Mouse (Mus musculus): ENCODE measurements around the gene Ccdc183.

The Ccdc183 gene

DNA sequence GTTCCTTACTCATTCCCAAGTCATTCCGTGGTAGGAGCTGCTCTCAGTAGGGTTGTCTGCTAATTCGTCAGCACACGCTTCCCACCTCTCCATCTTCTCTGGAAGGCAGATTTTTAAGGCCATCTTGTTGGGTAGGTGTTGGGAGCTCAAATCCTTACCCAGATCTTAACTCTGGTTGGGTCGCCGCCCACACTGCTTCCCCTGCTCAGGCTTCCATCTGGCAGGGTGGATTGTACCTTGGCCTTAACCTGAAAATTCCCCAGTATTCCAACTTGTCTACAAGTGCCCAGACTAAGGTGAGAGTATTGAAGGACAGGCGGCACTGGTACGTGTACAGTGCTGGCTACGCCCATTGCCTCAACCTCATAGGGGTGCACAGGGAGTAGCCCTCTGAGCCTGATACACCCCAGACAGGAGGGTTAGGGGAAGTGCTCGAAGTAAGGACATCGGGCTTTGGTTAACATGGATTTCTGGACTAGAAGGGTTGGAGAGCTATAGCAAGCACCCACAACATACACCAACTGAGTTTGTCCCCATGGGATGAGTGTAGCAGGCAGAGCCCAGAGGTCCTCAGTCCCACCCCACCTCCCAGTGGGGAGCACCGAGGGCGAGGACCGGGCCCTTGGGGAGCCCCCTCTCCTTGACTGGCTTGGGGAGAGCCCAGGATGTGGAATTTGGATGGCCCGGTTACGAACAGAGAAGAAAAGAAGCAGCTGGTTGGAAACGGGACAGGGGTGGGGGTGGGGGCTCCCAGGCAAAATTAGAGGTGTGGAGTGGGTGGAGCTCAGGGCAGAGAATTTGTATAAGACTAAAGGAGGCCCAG is 41.2 kb downstream of the Ccdc183 start:
- peak; percentile 22 for DNase-seq

DNA sequence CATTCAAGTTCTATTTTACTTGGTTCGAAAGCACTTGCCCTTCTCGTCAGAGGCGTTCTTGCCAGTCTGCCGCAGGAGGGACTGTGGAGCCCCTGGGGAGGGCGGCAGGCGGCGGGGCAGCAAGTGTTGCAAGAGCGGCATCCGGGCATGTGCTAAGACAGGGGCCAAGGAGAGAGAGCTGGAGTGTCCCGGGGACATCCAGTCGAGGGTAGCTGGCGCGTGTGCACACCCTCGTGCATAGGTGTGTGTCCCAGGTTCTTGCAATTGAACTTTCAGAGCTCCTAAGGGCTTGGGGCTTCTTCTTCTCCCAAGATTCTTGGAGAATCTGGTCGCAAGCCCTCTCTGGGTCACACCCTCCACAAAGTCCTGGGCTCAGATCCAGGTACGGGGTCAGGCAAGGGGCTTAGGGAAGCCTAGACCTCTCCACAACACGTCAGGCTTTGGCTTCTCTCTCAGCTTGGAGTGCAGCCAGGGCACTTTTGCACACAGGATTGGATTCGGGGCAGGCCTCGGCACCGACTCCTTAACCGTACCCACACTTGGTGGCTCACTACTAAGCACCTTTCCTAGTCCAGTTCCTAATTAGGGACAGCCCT is 41.9 kb downstream of the Ccdc183 start:
- DNase-seq, result peak; percentile 80

DNA sequence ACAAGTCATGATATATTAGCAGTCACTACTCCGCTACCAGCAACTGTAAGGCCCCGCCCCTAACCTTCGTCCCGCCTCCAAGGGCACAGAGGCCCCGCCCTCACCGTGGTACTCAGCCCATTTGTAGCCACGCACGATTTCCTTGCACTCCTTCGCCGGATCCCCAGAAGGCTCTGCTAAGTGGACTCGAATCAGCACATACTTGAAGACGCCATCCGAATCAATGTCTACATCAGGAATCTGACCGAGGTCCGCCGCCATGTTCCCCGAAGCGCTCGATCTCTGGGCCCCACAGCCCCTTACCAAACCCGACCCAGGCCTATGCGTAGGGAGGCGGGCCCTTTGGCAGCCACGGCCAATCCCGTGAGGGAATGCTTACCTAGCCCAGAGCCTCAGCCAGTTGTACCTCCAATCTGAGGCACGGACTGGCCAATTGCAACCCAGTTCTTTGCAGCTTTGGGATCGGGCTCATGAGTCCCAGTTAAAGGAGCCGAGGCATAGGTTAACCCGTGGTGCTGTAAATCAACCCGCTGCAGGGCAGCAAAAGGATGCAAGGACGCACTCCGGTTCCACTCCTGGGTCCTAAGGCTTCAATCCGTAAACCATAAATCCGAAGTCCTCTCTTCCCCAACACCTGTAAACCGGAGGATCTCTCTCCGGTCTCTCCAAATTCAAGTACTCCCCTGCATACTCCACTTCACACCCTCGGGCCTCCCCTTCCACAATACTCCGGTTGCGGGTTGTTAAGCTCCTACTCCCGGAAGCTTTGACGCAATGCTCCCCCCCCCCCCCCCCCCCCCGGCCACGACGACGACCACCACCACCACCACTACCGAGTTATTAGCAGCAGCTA is 42.7 kb downstream of the Ccdc183 start, which contains the start of the genes Mamdc4 and Phpt1:
Mamdc4 (minus strand) TSS at position 267 of the 853 bp plus-strand sequence.
Phpt1 (minus strand) TSS at position 646 of the 853 bp plus-strand sequence.
- peak; percentile 98 for DNase-seq

DNA sequence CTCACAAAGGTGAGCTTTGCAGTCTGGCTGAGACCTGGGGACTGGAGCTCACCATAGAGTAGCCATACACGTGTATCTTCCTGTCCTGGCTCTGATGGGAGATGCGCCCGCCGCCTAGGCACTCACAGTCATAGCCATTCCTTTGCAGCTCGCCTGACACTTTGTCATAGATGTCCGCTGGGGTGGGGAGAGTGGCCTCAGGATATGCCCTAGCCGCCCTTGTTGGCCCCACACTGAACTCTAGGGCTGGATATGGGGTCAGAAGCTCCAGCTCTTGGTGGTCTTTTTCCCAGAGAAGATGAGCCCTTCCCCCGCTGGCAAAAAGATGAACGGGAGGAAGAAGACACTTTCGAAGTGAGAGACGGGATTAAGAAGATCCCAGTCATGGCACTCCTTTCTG is 43.3 kb downstream of the Ccdc183 start:
- no peak for DNase-seq

GRCm38 (mm10) chr2:25573068-25573467 is 44.4 kb downstream of the Ccdc183 start:
- DNase-seq, result peak; percentile 10

- DNase-seq, result no peak
Observed at GRCm38 (mm10) chr2:25571221-25571620, 46.3 kb downstream of the Ccdc183 start.

DNA sequence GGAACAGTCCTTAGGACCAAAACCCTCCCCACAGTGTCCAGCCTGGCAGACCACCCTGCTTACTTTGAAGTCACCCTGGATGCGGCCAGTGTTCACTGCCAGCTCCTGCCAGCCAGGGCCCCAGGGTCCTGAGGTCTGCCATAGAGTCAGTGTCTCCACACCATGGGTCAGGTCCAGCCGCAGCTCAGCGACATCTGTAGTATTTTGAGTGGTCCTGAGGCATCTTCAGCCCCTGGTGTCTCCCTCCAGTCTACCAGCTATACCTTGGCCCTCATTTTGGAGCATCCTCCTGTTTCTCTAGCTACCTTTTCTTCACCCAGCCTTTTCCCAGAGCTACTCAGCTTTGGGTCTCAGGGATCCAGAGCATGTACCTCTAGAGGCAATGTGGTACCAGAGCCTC is 48.2 kb downstream of the Ccdc183 start:
- DNase-seq, result no peak

- peak; percentile 7 for DNase-seq
Observed at GRCm38 (mm10) chr2:25568473-25569019, 48.9 kb downstream of the Ccdc183 start.

DNA sequence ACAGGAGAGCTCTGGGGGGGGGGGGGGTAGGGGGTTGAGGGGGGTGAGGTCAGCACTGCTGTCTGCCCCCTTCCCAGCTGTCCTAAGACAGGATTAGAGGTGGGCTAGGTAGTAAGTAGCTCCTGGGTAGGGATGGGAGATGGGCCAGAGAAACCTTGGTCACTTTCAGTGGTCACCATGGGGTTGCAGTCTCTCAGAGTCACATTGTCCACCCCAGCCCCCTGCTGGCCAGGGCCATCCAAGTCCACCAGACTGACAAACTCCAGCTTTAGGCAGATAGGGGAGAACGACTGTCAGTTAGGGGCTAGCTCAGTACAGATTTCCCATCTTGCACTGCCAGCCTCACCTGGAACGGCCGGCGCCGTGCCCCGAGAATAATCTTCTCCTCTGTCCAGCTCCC is 50.9 kb downstream of the Ccdc183 start:
- DNase-seq, result peak; percentile 15

DNA sequence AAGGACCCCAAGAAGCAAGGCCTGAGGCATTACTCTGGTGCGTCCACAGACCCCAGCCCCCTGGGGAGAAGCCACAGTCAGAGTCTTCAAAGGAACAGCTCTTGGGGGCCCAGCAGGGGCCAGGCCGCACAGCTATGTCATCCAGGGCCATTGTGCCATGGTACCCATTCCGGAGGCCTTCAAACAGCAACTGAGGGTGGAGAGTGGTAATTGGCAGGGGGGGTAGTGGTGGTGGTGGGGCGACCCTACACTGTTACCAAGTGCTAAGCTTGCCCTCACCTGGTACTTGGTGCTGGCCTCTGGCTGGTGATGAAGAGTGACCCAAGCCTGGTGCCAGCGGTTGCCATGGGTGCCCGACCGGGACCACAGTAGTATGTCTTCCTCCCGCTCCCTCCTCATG is 51.7 kb downstream of the Ccdc183 start:
- DNase-seq, result peak; percentile 6

GRCm38 (mm10) chr2:25561946-25562345 is 55.5 kb downstream of the Ccdc183 start:
- DNase-seq, result no peak

DNA sequence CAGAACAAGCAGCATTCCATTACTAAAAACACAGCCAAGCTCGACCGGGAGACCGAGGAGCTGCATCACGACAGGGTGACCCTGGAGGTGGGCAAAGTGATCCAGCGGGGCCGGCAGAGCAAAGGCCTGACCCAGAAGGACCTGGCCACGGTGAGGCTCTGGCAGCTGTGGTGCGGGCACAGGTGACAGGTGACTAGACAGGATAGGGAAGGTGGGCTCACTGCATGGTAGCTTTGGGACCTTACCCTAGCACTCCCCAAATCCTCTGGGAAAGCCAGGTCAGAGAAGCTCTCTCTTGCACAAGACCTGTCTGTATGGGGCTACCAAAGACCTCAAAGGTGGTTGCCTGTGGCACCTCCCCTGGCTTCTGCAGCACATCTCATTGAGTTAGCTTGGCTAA is 56.9 kb downstream of the Ccdc183 start:
- DNase-seq, result no peak

DNA sequence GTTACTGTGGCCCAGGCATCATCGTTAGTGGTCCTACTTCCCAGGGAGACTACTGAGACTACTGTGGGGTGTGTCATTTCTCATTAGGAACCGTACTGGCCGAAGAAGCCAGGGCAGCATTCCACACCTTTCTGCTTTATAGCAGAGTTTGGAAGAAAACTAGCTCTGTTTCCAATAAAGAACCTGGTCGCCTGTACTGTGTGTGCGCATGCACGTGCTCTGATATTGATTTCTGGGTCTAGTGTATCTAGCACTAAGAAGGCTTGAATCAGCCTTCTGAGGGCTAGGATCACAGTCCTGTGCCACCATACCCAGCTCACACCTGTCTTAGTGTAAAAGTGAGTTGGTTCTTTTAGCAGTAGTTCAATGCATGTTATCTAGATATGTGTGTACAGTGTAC is 58.7 kb downstream of the Ccdc183 start:
- DNase-seq, result no peak

Data from thymus, postnatal 4 days (tissue).